Mouse (Mus musculus) bone marrow macrophage, adult 2 months (primary cell): ENCODE results near the gene Erc2. TPM values are rescaled to one million over a fixed set of nuclear protein-coding genes. Genes with fewer than 3 reads are reported as not detected.

ENCODE experiments used
- H3K27ac ChIP-seq: 2 replicates; pipeline ENCODE4 v1.5.1; 2012; ENCODE audit warnings: low read depth, low read length; ENCODE audit not compliant: insufficient read depth
- H3K4me1 ChIP-seq: 2 replicates; pipeline ENCODE4 v1.6.1; 2012; ENCODE audit warnings: low read length; ENCODE audit not compliant: control insufficient read depth, insufficient read depth
- H3K4me3 ChIP-seq: 2 replicates; pipeline ENCODE4 v1.5.1; 2012; ENCODE audit warnings: mild to moderate bottlenecking, low read length, moderate library complexity; ENCODE audit not compliant: insufficient read depth
- CTCF ChIP-seq: IDR thresholded peaks from 2 replicates; pipeline ENCODE4 v1.5.1; 2012; ENCODE audit warnings: low read depth, mild to moderate bottlenecking, low read length, moderate library complexity
- POLR2A ChIP-seq: IDR thresholded peaks from 2 replicates; pipeline ENCODE4 v1.6.1; 2012; ENCODE audit warnings: mild to moderate bottlenecking, low read depth, low read length, borderline replicate concordance
- polyA plus RNA-seq: library from polyadenylated mRNA; stranded (reverse); fragments of >200 nt; gene quantifications from 2 replicates; pipeline ENCODE4 v1.2.4, GENCODE M21; 2012; ENCODE audit not compliant: missing spikeins, insufficient read depth, insufficient read length

Erc2 gene
- polyA plus RNA-seq, 1 experiment, result not detected

GRCm38 (mm10) chr14:27892416-27892815, 270.2 kb downstream of the Erc2 start:
- no peak overlapping the region for H3K27ac ChIP-seq
- no peak overlapping the region for H3K4me3 ChIP-seq
- no peaks in the 10 kb centered on the region for H3K4me1 ChIP-seq
- TF ChIP-seq POLR2A (no peak), CTCF (no peak)

- no peak overlapping the region for H3K4me3 ChIP-seq
- no peak overlapping the region for H3K27ac ChIP-seq
- TF ChIP-seq CTCF (no peak), POLR2A (no peak)
- no peaks in the 10 kb centered on the region for H3K4me1 ChIP-seq
These were observed 279.5 kb downstream of the Erc2 start for GRCm38 (mm10) chr14:27901772-27902171.

GRCm38 (mm10) chr14:27921656-27922373, 299.6 kb downstream of the Erc2 start:
- no peaks in the 10 kb centered on the region for H3K4me1 ChIP-seq
- TF ChIP-seq POLR2A (no peak), CTCF (no peak)
- H3K4me3 ChIP-seq, result no peak overlapping the region
- H3K27ac ChIP-seq, result no peak overlapping the region

GRCm38 (mm10) chr14:27927369-27927768, 305.1 kb downstream of the Erc2 start:
- H3K27ac ChIP-seq, result no peak overlapping the region
- H3K4me1 ChIP-seq, result no peaks in the 10 kb centered on the region
- TF ChIP-seq POLR2A (no peak), CTCF (no peak)
- H3K4me3 ChIP-seq, result no peak overlapping the region

GRCm38 (mm10) chr14:27933533-27933932, 311.3 kb downstream of the Erc2 start:
- TF ChIP-seq POLR2A, result no peak
- no peak for TF ChIP-seq CTCF
- Histone ChIP-seq H3K4me1 (no peaks in the 10 kb centered on the region), H3K4me3 (no peak overlapping the region), H3K27ac (no peak overlapping the region)

- no peak overlapping the region for H3K4me3 ChIP-seq
- TF ChIP-seq CTCF (no peak), POLR2A (no peak)
These were observed 313.5 kb downstream of the Erc2 start for GRCm38 (mm10) chr14:27935714-27936113.

GRCm38 (mm10) chr14:27937922-27938321, 315.7 kb downstream of the Erc2 start:
- Histone ChIP-seq H3K4me1 (no peaks in the 10 kb centered on the region), H3K4me3 (no peak overlapping the region), H3K27ac (no peak overlapping the region)
- no peak for TF ChIP-seq CTCF
- no peak for TF ChIP-seq POLR2A

More at GRCm38 (mm10) chr14:27935714-27936113, 313.5 kb downstream of the Erc2 start:
- Histone ChIP-seq H3K27ac (no peak overlapping the region), H3K4me1 (no peaks in the 10 kb centered on the region)

GRCm38 (mm10) chr14:27945276-27945675, 323.0 kb downstream of the Erc2 start:
- Histone ChIP-seq H3K4me3 (no peak overlapping the region), H3K4me1 (no peaks in the 10 kb centered on the region), H3K27ac (no peak overlapping the region)
- no peak for TF ChIP-seq POLR2A
- TF ChIP-seq CTCF, result no peak

GRCm38 (mm10) chr14:27946211-27946610, 324.0 kb downstream of the Erc2 start:
- no peak for TF ChIP-seq POLR2A
- TF ChIP-seq CTCF, result no peak
- H3K4me3 ChIP-seq, result no peak overlapping the region
- no peaks in the 10 kb centered on the region for H3K4me1 ChIP-seq
- no peak overlapping the region for H3K27ac ChIP-seq

- no peak for TF ChIP-seq CTCF
- no peak for TF ChIP-seq POLR2A
- no peak overlapping the region for H3K4me3 ChIP-seq
- H3K4me1 ChIP-seq, result no peaks in the 10 kb centered on the region
- no peak overlapping the region for H3K27ac ChIP-seq
These were observed 326.2 kb downstream of the Erc2 start for GRCm38 (mm10) chr14:27948391-27948790.
